Comparison of ENCODE assay signal across 17 mouse cellular contexts in genomic region chr9:30273836-30274235, GRCm38 (mm10).
"Had no signal": no experiment of that assay in that cellular context is flagged by ENCODE, and none has a peak within 500 bp of the region (broad histone marks: within the 10 kb centered on the region; RNA-seq: fewer than 3 reads in every experiment).

No protein-coding gene starts in this region.

- DNase-seq: kidney, adult 11 months; kidney, adult 8-10 months; kidney, postnatal 4 days; liver, embryonic 13.5 days; lung, adult 2 months; lung, postnatal 14 days; lung, postnatal 4 days; midbrain, embryonic 14.5 days; retina, postnatal 1 day; right cerebral cortex, postnatal 25 days; spleen, adult 18-20 months; thymus, postnatal 25 days had no signal

- H3K27me3 ChIP-seq: kidney, embryonic 15.5 days; liver, embryonic 13.5 days; neural tube, embryonic 13.5 days; stomach, embryonic 15.5 days had no signal

- H3K9me3 ChIP-seq: kidney, embryonic 15.5 days; liver, embryonic 13.5 days; neural tube, embryonic 13.5 days; stomach, embryonic 15.5 days had no signal

- H3K4me1 ChIP-seq: kidney, embryonic 15.5 days; liver, embryonic 13.5 days; stomach, embryonic 15.5 days had no signal

- H3K36me3 ChIP-seq: kidney, embryonic 15.5 days; liver, embryonic 13.5 days; neural tube, embryonic 13.5 days; stomach, embryonic 15.5 days had no signal

- H3K4me3 ChIP-seq: kidney, embryonic 15.5 days; liver, embryonic 13.5 days; myocyte; neural tube, embryonic 13.5 days; stomach, embryonic 15.5 days had no signal

- H3K27ac ChIP-seq: kidney, embryonic 15.5 days; liver, embryonic 13.5 days; neural tube, embryonic 13.5 days; stomach, embryonic 15.5 days had no signal

- H3K9ac ChIP-seq: kidney, embryonic 15.5 days; liver, embryonic 13.5 days; neural tube, embryonic 13.5 days; stomach, embryonic 15.5 days had no signal

- H3K4me2 ChIP-seq: kidney, embryonic 15.5 days; liver, embryonic 13.5 days; midbrain, embryonic 11.5 days; neural tube, embryonic 13.5 days; stomach, embryonic 15.5 days had no signal
